Mouse (Mus musculus) cerebellum, adult 2 months (tissue): Measurements from ENCODE around the gene Sumo2.

ENCODE experiments used
- CTCF ChIP-seq: fragments of 200-500 bp; IDR thresholded peaks from 2 replicates; pipeline ENCODE4 v1.5.1; 2011; ENCODE audit warnings: low read depth, mild to moderate bottlenecking, control low read depth, low read length, moderate library complexity, borderline replicate concordance; ENCODE audit not compliant: insufficient read depth
- POLR2A ChIP-seq: fragments of 200-500 bp; IDR thresholded peaks from 2 replicates; pipeline ENCODE4 v1.6.1; 2011; ENCODE audit warnings: low read length, control low read depth, borderline replicate concordance; ENCODE audit not compliant: insufficient read depth

DNA sequence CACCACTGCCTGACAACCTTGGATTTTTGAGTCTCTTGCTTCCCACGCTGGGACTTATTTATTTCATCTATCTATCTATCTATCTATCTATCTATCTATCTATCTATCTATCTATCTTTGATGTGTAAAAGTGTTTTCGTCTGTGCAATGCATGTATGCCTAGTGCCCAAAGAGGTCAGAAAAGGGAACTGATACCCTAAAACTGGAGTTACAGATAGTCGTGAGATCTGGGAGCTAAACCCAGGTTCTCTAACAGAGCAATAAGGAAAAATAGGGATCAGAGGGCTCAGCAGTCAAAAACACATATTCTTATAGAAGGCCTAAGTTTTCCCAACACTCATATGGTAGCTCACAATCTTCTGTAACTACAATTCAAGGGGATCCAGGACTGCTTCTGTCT is 16.5 kb downstream of the Sumo2 start:
- TF ChIP-seq POLR2A (no peak), CTCF (no peak)
